Mouse (Mus musculus): ENCODE measurements around the gene Atp8a2.

GRCm38 (mm10) chr14:60189771-60190170, 7.2 kb downstream of the Atp8a2 start:
- no peak for TF ChIP-seq CTCF (conservative IDR thresholded peaks at IDR 0.05; ENCODE audit: insufficient read depth, insufficient read length, low read depth, low read length)
- TF ChIP-seq POLR2A (IDR thresholded peaks at IDR 0.05; ENCODE audit: low read depth, low read length), result no peak

Data from kidney, adult 2 months (tissue).